Mouse (Mus musculus) hindbrain, embryonic 12.5 days (tissue): ENCODE data around the gene Racgap1. TPM values are rescaled to one million over a fixed set of nuclear protein-coding genes. Genes with fewer than 3 reads are reported as not detected.
A peak's percentile ranks its signal among the peaks of the same experiment; 100 is the strongest.

Experiments used
- ATAC-seq: fragments of 200-750 bp; cut with Nextera tagmentation; 2 replicates; pipeline ENCODE4 v1.8.0; 2017; ENCODE audit warnings: moderate TSS enrichment; ENCODE audit not compliant: low FRiP score
- H3K27ac ChIP-seq: fragments of 300-500 bp; sonication (generic); 2 replicates; pipeline ENCODE4 v1.5.1; 2016; ENCODE audit warnings: mild to moderate bottlenecking
- H3K27me3 ChIP-seq: fragments of 300-500 bp; sonication (generic); 2 replicates; pipeline ENCODE4 v1.6.1; 2016; ENCODE audit warnings: mild to moderate bottlenecking
- H3K36me3 ChIP-seq: fragments of 300-500 bp; sonication (generic); 2 replicates; pipeline ENCODE4 v1.6.1; 2016; ENCODE audit warnings: mild to moderate bottlenecking
- H3K4me1 ChIP-seq: fragments of 300-500 bp; sonication (generic); 2 replicates; pipeline ENCODE4 v1.6.1; 2016
- H3K4me2 ChIP-seq: fragments of 300-500 bp; sonication (generic); replicated peaks from 2 replicates; pipeline ENCODE4 v1.6.1; 2016; ENCODE audit warnings: mild to moderate bottlenecking
- H3K4me3 ChIP-seq: fragments of 300-500 bp; sonication (generic); 2 replicates; pipeline ENCODE4 v1.5.1; 2016; ENCODE audit warnings: mild to moderate bottlenecking
- H3K9ac ChIP-seq: fragments of 300-500 bp; sonication (generic); 2 replicates; pipeline ENCODE4 v1.6.1; 2016; ENCODE audit warnings: mild to moderate bottlenecking, moderate library complexity
- H3K9me3 ChIP-seq: fragments of 300-500 bp; sonication (generic); replicated peaks from 2 replicates; pipeline ENCODE4 v1.6.1; 2016; ENCODE audit warnings: mild to moderate bottlenecking
- WGBS: fragments of 180-500 bp; shearing (Covaris S2); methylation state at CpG from one replicate; pipeline ENCODE4 v1.1.7; 2016; 5-methylcytosine and 5-hydroxymethylcytosine counted together
- polyA plus RNA-seq: library from polyadenylated mRNA; unstranded; fragments of >200 nt; fragmentation: Nextera tagmentation; extraction: Ambion mirVana; gene quantifications from 2 replicates; pipeline ENCODE4 v1.2.1, GENCODE M21; 2016

The Racgap1 gene
- polyA plus RNA-seq, 1 experiment from 2014 or later, result 177 TPM

- 12% methylated on average over 13 of the region's 13 CpGs for WGBS
- Histone ChIP-seq H3K4me3 (no peak overlapping the region), H3K4me2 (no peak overlapping the region), H3K4me1 (peaks cover 37% of the 10 kb centered on the region), H3K27ac (no peak overlapping the region), H3K36me3 (no peaks in the 10 kb centered on the region; the same call in 1 of the 2 replicates), H3K27me3 (0 out of 2 replicates have a peak, but pooled peaks cover 2% of the 10 kb centered on the region), H3K9ac (0 out of 2 replicates have a peak overlapping the region, but pooled peaks have one; percentile 27), H3K9me3 (no peaks in the 10 kb centered on the region)
- peak; percentile 27; the same call in 1 of the 2 replicates for ATAC-seq
These were observed 26.8 kb upstream of the Racgap1 start for GRCm38 (mm10) chr15:99678063-99678800.

- Histone ChIP-seq H3K4me1 (peaks cover 46% of the 10 kb centered on the region), H3K27ac (peak overlapping the region; percentile 82), H3K36me3 (peaks cover 5% of the 10 kb centered on the region; the same call in 1 of the 2 replicates), H3K9ac (peak overlapping the region; percentile 45; the same call in 1 of the 2 replicates), H3K4me3 (0 out of 2 replicates have a peak overlapping the region, but pooled peaks have one; percentile 10), H3K4me2 (peak overlapping the region; percentile 29), H3K27me3 (peaks cover 4% of the 10 kb centered on the region; the same call in 1 of the 2 replicates), H3K9me3 (no peaks in the 10 kb centered on the region)
- peak; percentile 74 for ATAC-seq
- 15% methylated on average over 8 of the region's 8 CpGs for WGBS
These were observed 25.6 kb upstream of the Racgap1 start for GRCm38 (mm10) chr15:99677089-99677488.

- no peak for ATAC-seq
- 81% methylated on average over 3 of the region's 3 CpGs for WGBS
- no peaks in the 10 kb centered on the region for H3K9me3 ChIP-seq
- peak overlapping the region; percentile 27 for H3K4me2 ChIP-seq
- peak overlapping the region; percentile 38; the same call in 1 of the 2 replicates for H3K9ac ChIP-seq
- H3K4me3 ChIP-seq, result no peak overlapping the region
- peaks cover 62% of the 10 kb centered on the region for H3K4me1 ChIP-seq
- peaks cover 16% of the 10 kb centered on the region for H3K27me3 ChIP-seq
- H3K36me3 ChIP-seq, result peaks cover 5% of the 10 kb centered on the region; the same call in 1 of the 2 replicates
- H3K27ac ChIP-seq, result no peak overlapping the region
These were observed 23.4 kb upstream of the Racgap1 start for GRCm38 (mm10) chr15:99674866-99675265.

- Histone ChIP-seq H3K9me3 (no peaks in the 10 kb centered on the region; the same call in 1 of the 2 replicates), H3K4me2 (peak overlapping the region; percentile 90), H3K27me3 (peaks cover 16% of the 10 kb centered on the region), H3K27ac (no peak overlapping the region), H3K36me3 (peaks cover 5% of the 10 kb centered on the region; the same call in 1 of the 2 replicates), H3K9ac (peak overlapping the region; percentile 97), H3K4me3 (peak overlapping the region; percentile 80; the same call in 1 of the 2 replicates), H3K4me1 (peaks cover 54% of the 10 kb centered on the region)
- WGBS, result 71% methylated on average over 14 of the region's 14 CpGs
- ATAC-seq, result no peak
These were observed 20.3 kb upstream of the Racgap1 start for GRCm38 (mm10) chr15:99671783-99672182.

- Histone ChIP-seq H3K27ac (peak overlapping the region; percentile 91), H3K4me1 (peaks cover 56% of the 10 kb centered on the region), H3K4me3 (peak overlapping the region; percentile 80), H3K4me2 (peak overlapping the region; percentile 90), H3K36me3 (peaks cover 5% of the 10 kb centered on the region; the same call in 1 of the 2 replicates), H3K27me3 (peaks cover 21% of the 10 kb centered on the region), H3K9me3 (no peaks in the 10 kb centered on the region; the same call in 1 of the 2 replicates), H3K9ac (peak overlapping the region; percentile 97)
- peak; percentile 26 for ATAC-seq
- 10% methylated on average over 12 of the region's 17 CpGs for WGBS
These were observed 19.7 kb upstream of the Racgap1 start for GRCm38 (mm10) chr15:99670964-99671670.

- Histone ChIP-seq H3K36me3 (peaks cover 5% of the 10 kb centered on the region; the same call in 1 of the 2 replicates), H3K4me3 (peak within 1 kb of the TSS; percentile 80), H3K27ac (peak within 1 kb of the TSS; percentile 91), H3K9ac (peak within 1 kb of the TSS; percentile 97), H3K9me3 (no peaks in the 10 kb centered on the region; the same call in 1 of the 2 replicates), H3K4me1 (peaks cover 64% of the 10 kb centered on the region), H3K4me2 (peak within 1 kb of the TSS; percentile 90), H3K27me3 (peaks cover 27% of the 10 kb centered on the region)
- peak; percentile 64 for ATAC-seq
- under 1% methylated on average over 63 of the region's 74 CpGs for WGBS
These were observed 18.8 kb upstream of the Racgap1 start, which contains the start of gene Asic1 for GRCm38 (mm10) chr15:99670154-99670821. Gene Asic1 (plus strand): TSS chr15:99670368.

GRCm38 (mm10) chr15:99669392-99669791 is 17.9 kb upstream of the Racgap1 start:
- Histone ChIP-seq H3K4me3 (no peak overlapping the region), H3K9me3 (no peaks in the 10 kb centered on the region; the same call in 1 of the 2 replicates), H3K4me1 (peaks cover 68% of the 10 kb centered on the region), H3K27me3 (peaks cover 27% of the 10 kb centered on the region), H3K4me2 (peak overlapping the region; percentile 90), H3K27ac (peak overlapping the region; percentile 91), H3K9ac (no peak overlapping the region), H3K36me3 (peaks cover 5% of the 10 kb centered on the region; the same call in 1 of the 2 replicates)
- 0% methylated on average over 1 of the region's 1 CpGs for WGBS
- ATAC-seq, result no peak

- peaks cover 74% of the 10 kb centered on the region for H3K4me1 ChIP-seq
- H3K4me2 ChIP-seq, result peak overlapping the region; percentile 90
- H3K9me3 ChIP-seq, result no peaks in the 10 kb centered on the region; the same call in 1 of the 2 replicates
- 3% methylated on average over 12 of the region's 12 CpGs for WGBS
- H3K27ac ChIP-seq, result peak overlapping the region; percentile 49; the same call in 1 of the 2 replicates
- no peak overlapping the region for H3K9ac ChIP-seq
- H3K27me3 ChIP-seq, result peaks cover 27% of the 10 kb centered on the region
- peaks cover 5% of the 10 kb centered on the region; the same call in 1 of the 2 replicates for H3K36me3 ChIP-seq
- ATAC-seq, result no peak
- H3K4me3 ChIP-seq, result no peak overlapping the region
These were observed 17.4 kb upstream of the Racgap1 start for GRCm38 (mm10) chr15:99668881-99669280.

GRCm38 (mm10) chr15:99667544-99667943 is 16.1 kb upstream of the Racgap1 start:
- Histone ChIP-seq H3K4me1 (peaks cover 67% of the 10 kb centered on the region), H3K9ac (no peak overlapping the region), H3K4me3 (no peak overlapping the region), H3K36me3 (peaks cover 1% of the 10 kb centered on the region; the same call in 1 of the 2 replicates), H3K4me2 (no peak overlapping the region), H3K9me3 (no peaks in the 10 kb centered on the region; the same call in 1 of the 2 replicates), H3K27ac (no peak overlapping the region), H3K27me3 (peaks cover 25% of the 10 kb centered on the region)
- ATAC-seq, result no peak
- WGBS, result 96% methylated on average over 2 of the region's 2 CpGs

GRCm38 (mm10) chr15:99664600-99665451 is 13.4 kb upstream of the Racgap1 start:
- peaks cover 50% of the 10 kb centered on the region for H3K4me1 ChIP-seq
- WGBS, result 1% methylated on average over 46 of the region's 52 CpGs
- H3K9me3 ChIP-seq, result no peaks in the 10 kb centered on the region; the same call in 1 of the 2 replicates
- ATAC-seq, result peak; percentile 84
- H3K9ac ChIP-seq, result peak overlapping the region; percentile 49
- peaks cover 11% of the 10 kb centered on the region for H3K27me3 ChIP-seq
- peak overlapping the region; percentile 87 for H3K27ac ChIP-seq
- peak overlapping the region; percentile 40 for H3K4me3 ChIP-seq
- no peaks in the 10 kb centered on the region for H3K36me3 ChIP-seq
- peak overlapping the region; percentile 78 for H3K4me2 ChIP-seq
